Mouse (Mus musculus) liver, embryonic 14.5 days (tissue): ENCODE results near the gene Anks1b.

Source experiments
- CTCF ChIP-seq: IDR thresholded peaks from 2 replicates; pipeline ENCODE4 v1.5.1; 2016; ENCODE audit warnings: antibody characterized with exemption, low read depth, control low read depth
- EP300 ChIP-seq: IDR thresholded peaks from 2 replicates; pipeline ENCODE4 v1.6.1; 2016; ENCODE audit warnings: antibody characterized with exemption, low read depth

- TF ChIP-seq EP300, result no peak
- TF ChIP-seq CTCF, result no peak
These were observed 912.4 kb downstream of the Anks1b start for GRCm38 (mm10) chr10:90785680-90786079.
